Mouse (Mus musculus) lung, embryonic 14.5 days (tissue): ENCODE data around the gene Spata9. TPM values are rescaled to one million over a fixed set of nuclear protein-coding genes. Genes with fewer than 3 reads are reported as not detected.
A peak's percentile ranks its signal among the peaks of the same experiment; 100 is the strongest.

Experiments used
- ATAC-seq: fragments of 200-750 bp; cut with Nextera tagmentation; 2 replicates; pipeline ENCODE4 v1.8.0; 2017; ENCODE audit warnings: mild to moderate bottlenecking, moderate TSS enrichment, moderate library complexity; ENCODE audit not compliant: insufficient read depth
- DNase-seq: peaks from one replicate; pipeline ENCODE4 v3.0.0-alpha.2; 2015
- H3K27ac ChIP-seq: fragments of 300-500 bp; sonication (generic); 2 replicates; pipeline ENCODE4 v1.5.1; 2014; ENCODE audit warnings: low read depth, mild to moderate bottlenecking, moderate library complexity
- H3K27me3 ChIP-seq: fragments of 300-500 bp; sonication (generic); 2 replicates; pipeline ENCODE4 v1.6.1; 2014; ENCODE audit warnings: low read length, control low read depth; ENCODE audit not compliant: insufficient read depth
- H3K36me3 ChIP-seq: fragments of 300-500 bp; sonication (generic); 2 replicates; pipeline ENCODE4 v1.6.1; 2014; ENCODE audit warnings: control low read depth; ENCODE audit not compliant: insufficient read depth
- H3K4me1 ChIP-seq: fragments of 300-500 bp; sonication (generic); 2 replicates; pipeline ENCODE4 v1.6.1; 2014; ENCODE audit warnings: antibody characterized with exemption, control low read depth; ENCODE audit not compliant: insufficient read depth
- H3K4me2 ChIP-seq: fragments of 300-500 bp; sonication (generic); 2 replicates; pipeline ENCODE4 v1.6.1; 2014; ENCODE audit warnings: mild to moderate bottlenecking
- H3K4me3 ChIP-seq: fragments of 300-500 bp; sonication (generic); 2 replicates; pipeline ENCODE4 v1.5.1; 2014; ENCODE audit warnings: low read depth, low read length
- H3K9ac ChIP-seq: fragments of 300-500 bp; sonication (generic); 2 replicates; pipeline ENCODE4 v1.6.1; 2014
- H3K9me3 ChIP-seq: fragments of 300-500 bp; sonication (generic); 2 replicates; pipeline ENCODE4 v1.6.1; 2016; ENCODE audit warnings: low read depth, low read length, control low read depth
- CTCF ChIP-seq: IDR thresholded peaks from 2 replicates; pipeline ENCODE4 v1.5.1; 2016; ENCODE audit warnings: antibody characterized with exemption, low read depth
- WGBS: fragments of 180-500 bp; shearing (Covaris S2); extraction: QIAGEN DNeasy Blood & Tissue Kit; methylation state at CpG from one replicate; pipeline ENCODE4 v1.1.7; 2014; 5-methylcytosine and 5-hydroxymethylcytosine counted together
- polyA plus RNA-seq: library from polyadenylated mRNA; unstranded; fragments of >200 nt; fragmentation: Nextera tagmentation; extraction: Ambion mirVana; gene quantifications from 2 replicates; pipeline ENCODE4 v1.2.1, GENCODE M21; 2014

Gene Spata9
- polyA plus RNA-seq, 1 experiment from 2014 or later: 0.82 TPM

GRCm38 (mm10) chr13:75938866-75939265, 28.1 kb upstream of the Spata9 start:
- no peak for TF ChIP-seq CTCF
- ATAC-seq: no peak
- Histone ChIP-seq H3K27me3 (no peaks in the 10 kb centered on the region), H3K9me3 (no peaks in the 10 kb centered on the region), H3K36me3 (peaks cover 21% of the 10 kb centered on the region), H3K4me3 (no peak overlapping the region), H3K4me2 (no peak overlapping the region), H3K9ac (no peak overlapping the region), H3K27ac (no peak overlapping the region), H3K4me1 (peaks cover 7% of the 10 kb centered on the region)
- WGBS: 91% methylated on average over 5 of the region's 5 CpGs
- DNase-seq: no peak

- ATAC-seq: no peak
- H3K4me1 ChIP-seq: peaks cover 11% of the 10 kb centered on the region
- peaks cover 21% of the 10 kb centered on the region for H3K36me3 ChIP-seq
- no peak overlapping the region for H3K9ac ChIP-seq
- peak; percentile 40 for DNase-seq
- no peaks in the 10 kb centered on the region for H3K9me3 ChIP-seq
- H3K27me3 ChIP-seq: no peaks in the 10 kb centered on the region
- H3K27ac ChIP-seq: no peak overlapping the region
- no peak for TF ChIP-seq CTCF
- H3K4me3 ChIP-seq: peak overlapping the region; percentile 15; the same call in 1 of the 2 replicates
- peak overlapping the region; percentile 53 for H3K4me2 ChIP-seq
- WGBS: 58% methylated on average over 2 of the region's 2 CpGs
Observed at GRCm38 (mm10) chr13:75940791-75941517, 26.0 kb upstream of the Spata9 start.

GRCm38 (mm10) chr13:75941518-75942295, 25.2 kb upstream of the Spata9 start:
- Histone ChIP-seq H3K9ac (no peak overlapping the region), H3K4me1 (peaks cover 11% of the 10 kb centered on the region), H3K27me3 (no peaks in the 10 kb centered on the region), H3K36me3 (peaks cover 21% of the 10 kb centered on the region), H3K9me3 (no peaks in the 10 kb centered on the region), H3K27ac (no peak overlapping the region), H3K4me3 (peak overlapping the region; percentile 15; the same call in 1 of the 2 replicates), H3K4me2 (peak overlapping the region; percentile 53)
- TF ChIP-seq CTCF: no peak
- peak; percentile 5 for DNase-seq
- no peak for ATAC-seq
- WGBS: 86% methylated on average over 5 of the region's 5 CpGs

GRCm38 (mm10) chr13:75942731-75943130, 24.2 kb upstream of the Spata9 start:
- WGBS: under 1% methylated on average over 6 of the region's 6 CpGs
- no peaks in the 10 kb centered on the region for H3K9me3 ChIP-seq
- H3K9ac ChIP-seq: peak overlapping the region; percentile 97
- H3K27me3 ChIP-seq: no peaks in the 10 kb centered on the region
- peak overlapping the region; percentile 82 for H3K4me2 ChIP-seq
- DNase-seq (peak; percentile 67), ATAC-seq (peak; percentile 23; the same call in 1 of the 2 replicates)
- peak; percentile 34 for TF ChIP-seq CTCF
- peaks cover 11% of the 10 kb centered on the region for H3K4me1 ChIP-seq
- H3K36me3 ChIP-seq: peaks cover 17% of the 10 kb centered on the region
- peak overlapping the region; percentile 99 for H3K27ac ChIP-seq
- peak overlapping the region; percentile 83 for H3K4me3 ChIP-seq

- Histone ChIP-seq H3K9me3 (no peaks in the 10 kb centered on the region), H3K27ac (peak within 1 kb of the TSS; percentile 99), H3K36me3 (peaks cover 11% of the 10 kb centered on the region; the same call in 1 of the 2 replicates), H3K27me3 (no peaks in the 10 kb centered on the region), H3K4me3 (peak within 1 kb of the TSS; percentile 83), H3K4me2 (peak within 1 kb of the TSS; percentile 82), H3K4me1 (peaks cover 11% of the 10 kb centered on the region), H3K9ac (peak within 1 kb of the TSS; percentile 97)
- WGBS: under 1% methylated on average over 109 of the region's 110 CpGs
- ATAC-seq (peak; percentile 93), DNase-seq (peak; percentile 93)
- TF ChIP-seq CTCF: no peak
Observed at GRCm38 (mm10) chr13:75943189-75944043, 23.5 kb upstream of the Spata9 start, which contains the start of gene Rhobtb3. Gene Rhobtb3 (minus strand): TSS chr13:75943925.

- H3K4me3 ChIP-seq: peak overlapping the region; percentile 83
- no peak for TF ChIP-seq CTCF
- peak overlapping the region; percentile 99 for H3K27ac ChIP-seq
Observed at GRCm38 (mm10) chr13:75944044-75944820, 22.7 kb upstream of the Spata9 start.

More at GRCm38 (mm10) chr13:75944044-75944820, 22.7 kb upstream of the Spata9 start:
- peaks cover 2% of the 10 kb centered on the region; the same call in 1 of the 2 replicates for H3K36me3 ChIP-seq
- WGBS: 1% methylated on average over 7 of the region's 7 CpGs
- peaks cover 11% of the 10 kb centered on the region for H3K4me1 ChIP-seq
- H3K27me3 ChIP-seq: no peaks in the 10 kb centered on the region
- H3K9ac ChIP-seq: peak overlapping the region; percentile 97
- ATAC-seq (0 out of 2 replicates have a peak, but pooled peaks have one; percentile 20), DNase-seq (peak; percentile 63)
- no peaks in the 10 kb centered on the region for H3K9me3 ChIP-seq
- H3K4me2 ChIP-seq: peak overlapping the region; percentile 82
